Mouse (Mus musculus) limb, embryonic 11.5 days (tissue): Measurements from ENCODE around the gene Mrps16. TPM values are rescaled to one million over a fixed set of nuclear protein-coding genes. Genes with fewer than 3 reads are reported as not detected.

ENCODE experiments used
- ATAC-seq: fragments of 200-750 bp; cut with Nextera tagmentation; 2 replicates; pipeline ENCODE4 v1.8.0; 2017; ENCODE audit warnings: low read depth; ENCODE audit not compliant: insufficient number of reproducible peaks, low FRiP score, low TSS enrichment
- DNase-seq: peaks from one replicate; pipeline ENCODE4 v3.0.0-alpha.2; 2015; ENCODE audit warnings: low spot score
- H3K27ac ChIP-seq: fragments of 300-500 bp; sonication (generic); replicated peaks from 2 replicates; pipeline ENCODE4 v1.5.1; 2014; ENCODE audit warnings: low read depth, mild to moderate bottlenecking, low read length
- H3K27me3 ChIP-seq: fragments of 300-500 bp; sonication (generic); 2 replicates; pipeline ENCODE4 v1.6.1; 2014; ENCODE audit warnings: mild to moderate bottlenecking, low read length, mixed read lengths; ENCODE audit not compliant: control insufficient read depth, insufficient read depth
- H3K36me3 ChIP-seq: fragments of 300-500 bp; sonication (generic); 2 replicates; pipeline ENCODE4 v1.6.1; 2014; ENCODE audit warnings: mild to moderate bottlenecking, low read length, moderate library complexity, mixed read lengths; ENCODE audit not compliant: control insufficient read depth, insufficient read depth
- H3K4me1 ChIP-seq: fragments of 300-500 bp; sonication (generic); 2 replicates; pipeline ENCODE4 v1.6.1; 2014; ENCODE audit warnings: low read length, mixed read lengths; ENCODE audit not compliant: control insufficient read depth, insufficient read depth
- H3K4me2 ChIP-seq: fragments of 300-500 bp; sonication (generic); 2 replicates; pipeline ENCODE4 v1.6.1; 2014; ENCODE audit warnings: low read depth, mild to moderate bottlenecking, moderate library complexity; ENCODE audit not compliant: severe bottlenecking
- H3K4me3 ChIP-seq: fragments of 300-500 bp; sonication (generic); 2 replicates; pipeline ENCODE4 v1.5.1; 2014; ENCODE audit warnings: low read depth, low read length
- H3K9ac ChIP-seq: fragments of 300-500 bp; sonication (generic); 2 replicates; pipeline ENCODE4 v1.6.1; 2014; ENCODE audit warnings: mild to moderate bottlenecking, low read length
- H3K9me3 ChIP-seq: fragments of 300-500 bp; sonication (generic); 2 replicates; pipeline ENCODE4 v1.6.1; 2016; ENCODE audit warnings: low read length; ENCODE audit not compliant: control insufficient read depth
- WGBS: fragments of 180-500 bp; shearing (Covaris S2); extraction: QIAGEN DNeasy Blood & Tissue Kit; methylation state at CpG from one replicate; pipeline ENCODE4 v1.1.7; 2014; 5-methylcytosine and 5-hydroxymethylcytosine counted together
- polyA plus RNA-seq: library from polyadenylated mRNA; unstranded; fragments of >200 nt; fragmentation: Nextera tagmentation; extraction: Ambion mirVana; gene quantifications from 2 replicates; pipeline ENCODE4 v1.2.1, GENCODE M21; 2014

Mrps16 gene
- polyA plus RNA-seq, 1 experiment from 2014 or later: 86.3 TPM

DNA sequence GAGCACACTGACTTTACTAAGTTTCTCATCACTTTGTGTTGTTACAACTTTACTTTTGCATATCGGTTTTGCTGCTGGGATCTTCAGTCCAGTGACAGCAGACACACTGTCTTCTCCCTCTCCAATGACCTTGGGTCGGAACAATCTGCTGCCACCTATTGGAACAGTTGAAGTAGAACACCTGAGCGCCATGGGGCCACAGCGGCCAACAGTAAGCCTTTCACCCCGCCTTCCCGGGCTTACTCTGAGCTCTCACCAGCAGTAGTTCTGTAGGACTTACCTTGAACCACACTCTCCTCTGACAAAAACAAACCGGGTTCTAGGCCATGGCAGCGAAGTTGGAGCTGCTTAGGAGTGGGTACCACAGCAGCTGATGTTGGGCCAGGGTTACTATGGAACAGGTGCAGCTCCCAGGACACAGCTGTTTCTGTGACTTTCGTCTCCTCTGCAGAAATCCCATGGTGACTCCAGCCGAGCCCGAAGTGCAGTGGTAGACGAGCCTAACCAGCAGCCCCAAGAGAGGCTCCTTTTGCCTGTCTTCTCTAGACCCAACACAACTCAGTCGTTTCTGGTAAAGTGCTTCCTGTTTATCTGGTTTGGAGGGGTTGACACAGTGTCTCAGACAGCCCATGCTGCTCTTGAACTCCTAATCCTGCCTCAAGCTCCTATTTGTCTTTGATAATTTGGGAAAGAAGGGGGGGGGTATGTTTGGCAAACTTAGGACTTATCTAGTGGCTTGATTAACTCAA, 14.9 kb downstream of the Mrps16 start:
- WGBS: 43% methylated on average over 13 of the region's 13 CpGs
- peak; percentile 52 for DNase-seq
- H3K9ac ChIP-seq: no peak overlapping the region
- H3K4me1 ChIP-seq: no peaks in the 10 kb centered on the region
- H3K9me3 ChIP-seq: no peaks in the 10 kb centered on the region
- no peak for ATAC-seq
- H3K4me2 ChIP-seq: no peak overlapping the region
- H3K27me3 ChIP-seq: no peaks in the 10 kb centered on the region
- no peak overlapping the region for H3K27ac ChIP-seq
- peaks cover 2% of the 10 kb centered on the region; the same call in 1 of the 2 replicates for H3K36me3 ChIP-seq
- H3K4me3 ChIP-seq: no peak overlapping the region

GRCm38 (mm10) chr14:20377112-20377521, 16.3 kb downstream of the Mrps16 start:
- DNase-seq: no peak
- H3K4me2 ChIP-seq: no peak overlapping the region
- ATAC-seq: no peak
- no peak overlapping the region for H3K27ac ChIP-seq
- no peak overlapping the region for H3K9ac ChIP-seq
- no peaks in the 10 kb centered on the region; the same call in 1 of the 2 replicates for H3K36me3 ChIP-seq
- H3K4me3 ChIP-seq: no peak overlapping the region
- H3K9me3 ChIP-seq: no peaks in the 10 kb centered on the region
- H3K4me1 ChIP-seq: no peaks in the 10 kb centered on the region
- 78% methylated on average over 4 of the region's 4 CpGs for WGBS
- H3K27me3 ChIP-seq: no peaks in the 10 kb centered on the region

GRCm38 (mm10) chr14:20371854-20372253, 21.6 kb downstream of the Mrps16 start:
- Histone ChIP-seq H3K4me1 (no peaks in the 10 kb centered on the region), H3K9me3 (no peaks in the 10 kb centered on the region), H3K27ac (no peak overlapping the region), H3K4me2 (no peak overlapping the region), H3K4me3 (no peak overlapping the region), H3K9ac (no peak overlapping the region), H3K27me3 (no peaks in the 10 kb centered on the region), H3K36me3 (peaks cover 2% of the 10 kb centered on the region; the same call in 1 of the 2 replicates)
- ATAC-seq (no peak), DNase-seq (no peak)
- WGBS: 86% methylated on average over 1 of the region's 1 CpGs

DNA sequence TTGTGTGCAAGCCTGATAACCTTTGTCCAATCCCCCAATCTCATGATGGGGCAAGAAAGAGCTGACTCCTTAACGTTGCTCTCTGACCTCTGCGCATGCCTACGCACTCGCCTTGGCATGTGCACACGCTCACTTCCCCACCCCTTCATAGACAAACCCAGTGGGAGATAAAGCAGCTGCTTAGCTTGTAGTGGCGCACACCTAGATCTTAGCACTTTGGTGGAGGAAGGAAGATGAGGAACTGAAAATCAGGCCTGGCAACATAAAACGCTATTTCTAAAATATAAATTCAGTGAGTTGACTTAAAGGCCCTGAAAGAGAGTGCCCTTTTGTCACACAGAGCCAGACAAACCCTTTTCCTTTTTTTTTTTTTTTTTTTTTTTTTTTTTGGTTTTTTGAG, 22.6 kb downstream of the Mrps16 start:
- no peak for ATAC-seq
- Histone ChIP-seq H3K9me3 (no peaks in the 10 kb centered on the region), H3K36me3 (peaks cover 2% of the 10 kb centered on the region; the same call in 1 of the 2 replicates), H3K27me3 (no peaks in the 10 kb centered on the region), H3K9ac (no peak overlapping the region), H3K4me2 (no peak overlapping the region), H3K27ac (no peak overlapping the region), H3K4me1 (no peaks in the 10 kb centered on the region), H3K4me3 (no peak overlapping the region)
- 91% methylated on average over 7 of the region's 7 CpGs for WGBS
- DNase-seq: no peak

DNA sequence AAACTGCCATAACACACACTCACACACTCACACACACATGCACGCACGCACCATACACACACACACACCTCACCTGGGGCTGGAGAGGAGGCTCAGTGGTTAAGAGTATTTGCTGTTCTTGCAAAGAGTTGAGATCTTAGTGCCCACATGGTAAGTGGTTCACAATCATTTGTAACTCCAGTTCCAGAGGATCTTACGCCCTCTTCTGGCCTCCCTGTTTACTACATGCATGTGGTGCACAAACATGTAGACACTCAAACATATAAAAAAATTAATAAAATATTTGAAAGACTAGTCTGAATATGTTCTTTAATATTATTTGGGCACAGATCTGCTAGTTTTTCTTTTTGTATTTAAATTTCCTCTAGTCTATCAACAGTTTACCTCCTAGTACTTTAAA, 25.2 kb downstream of the Mrps16 start:
- Histone ChIP-seq H3K4me3 (no peak overlapping the region), H3K4me1 (no peaks in the 10 kb centered on the region), H3K9me3 (no peaks in the 10 kb centered on the region), H3K4me2 (no peak overlapping the region), H3K27me3 (no peaks in the 10 kb centered on the region), H3K27ac (no peak overlapping the region), H3K36me3 (peaks cover 2% of the 10 kb centered on the region; the same call in 1 of the 2 replicates), H3K9ac (no peak overlapping the region)
- ATAC-seq (no peak), DNase-seq (no peak)
- WGBS: 97% methylated on average over 3 of the region's 3 CpGs

- 93% methylated on average over 4 of the region's 4 CpGs for WGBS
- Histone ChIP-seq H3K4me2 (no peak overlapping the region), H3K4me1 (no peaks in the 10 kb centered on the region), H3K27me3 (no peaks in the 10 kb centered on the region), H3K27ac (no peak overlapping the region), H3K36me3 (no peaks in the 10 kb centered on the region; the same call in 1 of the 2 replicates), H3K9me3 (no peaks in the 10 kb centered on the region), H3K9ac (no peak overlapping the region), H3K4me3 (no peak overlapping the region)
- ATAC-seq (no peak), DNase-seq (no peak)
Measured at GRCm38 (mm10) chr14:20363230-20363629, 30.2 kb downstream of the Mrps16 start.

DNA sequence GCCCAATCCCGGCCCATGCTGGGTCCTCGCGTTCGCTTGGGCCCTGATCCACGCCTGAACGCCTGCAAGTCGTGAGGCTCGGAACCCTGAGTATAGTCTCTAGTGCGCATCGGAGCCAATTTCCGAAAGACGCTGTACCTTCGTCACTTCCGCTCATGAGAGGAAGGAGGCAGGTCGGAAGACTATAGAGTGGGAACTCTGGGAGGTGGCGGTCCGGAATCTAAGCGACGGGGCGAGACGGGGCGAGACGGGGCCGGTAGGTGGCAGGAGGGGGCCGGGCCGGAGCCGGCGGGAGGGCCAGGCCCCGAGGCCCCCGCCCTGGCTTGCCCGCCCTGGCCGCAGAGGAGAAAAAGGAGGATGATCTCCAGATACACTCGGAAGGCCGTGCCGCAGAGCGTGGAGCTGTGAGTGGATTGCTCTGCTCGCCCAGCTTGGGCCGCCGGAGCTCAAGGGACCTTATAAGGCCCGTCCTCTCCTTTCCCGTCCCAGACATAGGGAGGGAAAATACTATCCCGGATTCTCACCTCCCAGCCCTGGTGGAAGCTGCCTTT, 45.4 kb downstream of the Mrps16 start, which contains the start of the genes Ecd and Fam149b:
Gene Ecd (minus strand): TSS at position 131 of the 551 bp plus-strand sequence.
Gene Fam149b (plus strand): TSS at position 172 of the 551 bp plus-strand sequence.
- Histone ChIP-seq H3K36me3 (peaks cover 4% of the 10 kb centered on the region; the same call in 1 of the 2 replicates), H3K4me1 (0 out of 2 replicates have a peak, but pooled peaks cover 2% of the 10 kb centered on the region), H3K9me3 (no peaks in the 10 kb centered on the region), H3K4me3 (peak within 1 kb of the TSS; percentile 49), H3K4me2 (peak within 1 kb of the TSS; percentile 71), H3K27ac (peak within 1 kb of the TSS; percentile 23; the same call in 1 of the 2 replicates), H3K9ac (peak within 1 kb of the TSS; percentile 81), H3K27me3 (no peaks in the 10 kb centered on the region)
- under 1% methylated on average over 42 of the region's 42 CpGs for WGBS
- peak; percentile 98 for ATAC-seq
- DNase-seq: peak; percentile 96

- 4% methylated on average over 15 of the region's 15 CpGs for WGBS
Measured at GRCm38 (mm10) chr14:20347441-20347990, 45.9 kb downstream of the Mrps16 start.

More at GRCm38 (mm10) chr14:20347441-20347990, 45.9 kb downstream of the Mrps16 start:
- Histone ChIP-seq H3K9ac (peak overlapping the region; percentile 68), H3K27me3 (no peaks in the 10 kb centered on the region), H3K36me3 (peaks cover 2% of the 10 kb centered on the region; the same call in 1 of the 2 replicates), H3K9me3 (no peaks in the 10 kb centered on the region), H3K27ac (no peak overlapping the region), H3K4me2 (peak overlapping the region; percentile 39), H3K4me1 (0 out of 2 replicates have a peak, but pooled peaks cover 2% of the 10 kb centered on the region), H3K4me3 (peak overlapping the region; percentile 49)
- DNase-seq: no peak
- ATAC-seq: no peak; the same call in 1 of the 2 replicates
